Mouse (Mus musculus) midbrain, embryonic 12.5 days (tissue): ENCODE results near the gene Tescl. TPM values are rescaled to one million over a fixed set of nuclear protein-coding genes. Genes with fewer than 3 reads are reported as not detected.
A peak's percentile ranks its signal among the peaks of the same experiment; 100 is the strongest.

Experiments used
- ATAC-seq: fragments of 200-750 bp; cut with Nextera tagmentation; 2 replicates; pipeline ENCODE4 v1.8.0; 2017; ENCODE audit warnings: low read depth, moderate TSS enrichment, moderate library complexity; ENCODE audit not compliant: low FRiP score
- H3K27ac ChIP-seq: fragments of 300-500 bp; sonication (generic); replicated peaks from 2 replicates; pipeline ENCODE4 v1.5.1; 2016; ENCODE audit warnings: mild to moderate bottlenecking
- H3K27me3 ChIP-seq: fragments of 300-500 bp; sonication (generic); 2 replicates; pipeline ENCODE4 v1.6.1; 2016; ENCODE audit warnings: mild to moderate bottlenecking
- H3K36me3 ChIP-seq: fragments of 300-500 bp; sonication (generic); 2 replicates; pipeline ENCODE4 v1.6.1; 2016
- H3K4me1 ChIP-seq: fragments of 300-500 bp; sonication (generic); 2 replicates; pipeline ENCODE4 v1.6.1; 2016
- H3K4me2 ChIP-seq: fragments of 300-500 bp; sonication (generic); replicated peaks from 2 replicates; pipeline ENCODE4 v1.6.1; 2016; ENCODE audit warnings: mild to moderate bottlenecking, moderate library complexity
- H3K4me3 ChIP-seq: fragments of 300-500 bp; sonication (generic); 2 replicates; pipeline ENCODE4 v1.5.1; 2016; ENCODE audit warnings: mild to moderate bottlenecking
- H3K9ac ChIP-seq: fragments of 300-500 bp; sonication (generic); replicated peaks from 2 replicates; pipeline ENCODE4 v1.6.1; 2016; ENCODE audit warnings: mild to moderate bottlenecking, moderate library complexity
- H3K9me3 ChIP-seq: fragments of 300-500 bp; sonication (generic); 2 replicates; pipeline ENCODE4 v1.6.1; 2016; ENCODE audit warnings: mild to moderate bottlenecking
- WGBS: fragments of 180-500 bp; shearing (Covaris S2); methylation state at CpG from one replicate; pipeline ENCODE4 v1.1.7; 2016; 5-methylcytosine and 5-hydroxymethylcytosine counted together
- polyA plus RNA-seq: library from polyadenylated mRNA; unstranded; fragments of >200 nt; fragmentation: Nextera tagmentation; extraction: Ambion mirVana; gene quantifications from 2 replicates; pipeline ENCODE4 v1.2.1, GENCODE M21; 2016

Gene Tescl
- polyA plus RNA-seq, 1 experiment from 2014 or later: not detected

GRCm38 (mm10) chr7:24356081-24356480 lies 22.3 kb upstream of the Tescl start:
- Histone ChIP-seq H3K27me3 (0 out of 2 replicates have a peak, but pooled peaks cover 4% of the 10 kb centered on the region), H3K9me3 (no peaks in the 10 kb centered on the region), H3K9ac (no peak overlapping the region), H3K4me1 (no peaks in the 10 kb centered on the region), H3K36me3 (no peaks in the 10 kb centered on the region), H3K27ac (no peak overlapping the region), H3K4me3 (no peak overlapping the region), H3K4me2 (no peak overlapping the region)
- 83% methylated on average over 10 of the region's 10 CpGs for WGBS
- no peak for ATAC-seq

- Histone ChIP-seq H3K4me3 (no peak overlapping the region), H3K27me3 (0 out of 2 replicates have a peak, but pooled peaks cover 4% of the 10 kb centered on the region), H3K27ac (no peak overlapping the region), H3K4me1 (no peaks in the 10 kb centered on the region), H3K9ac (no peak overlapping the region), H3K4me2 (no peak overlapping the region), H3K9me3 (no peaks in the 10 kb centered on the region), H3K36me3 (no peaks in the 10 kb centered on the region)
- no peak for ATAC-seq
- WGBS: 89% methylated on average over 6 of the region's 6 CpGs
Observed at GRCm38 (mm10) chr7:24355646-24356045, 21.9 kb upstream of the Tescl start.

GRCm38 (mm10) chr7:24348896-24349295 lies 15.2 kb upstream of the Tescl start, which contains the start of gene Lypd5:
Gene Lypd5, plus strand, starts transcription at chr7:24349196.
- no peak within 1 kb of the TSS for H3K4me2 ChIP-seq
- no peak within 1 kb of the TSS for H3K27ac ChIP-seq
- no peak within 1 kb of the TSS for H3K4me3 ChIP-seq
- H3K36me3 ChIP-seq: no peaks in the 10 kb centered on the region
- no peak within 1 kb of the TSS for H3K9ac ChIP-seq
- 0 out of 2 replicates have a peak, but pooled peaks cover 4% of the 10 kb centered on the region for H3K27me3 ChIP-seq
- H3K9me3 ChIP-seq: no peaks in the 10 kb centered on the region
- 45% methylated on average over 6 of the region's 6 CpGs for WGBS
- ATAC-seq: no peak
- no peaks in the 10 kb centered on the region for H3K4me1 ChIP-seq

GRCm38 (mm10) chr7:24346444-24346843 lies 12.7 kb upstream of the Tescl start:
- H3K4me2 ChIP-seq: no peak overlapping the region
- H3K4me1 ChIP-seq: no peaks in the 10 kb centered on the region
- no peak overlapping the region for H3K27ac ChIP-seq
- no peaks in the 10 kb centered on the region for H3K9me3 ChIP-seq
- no peak overlapping the region for H3K4me3 ChIP-seq
- WGBS: 63% methylated on average over 5 of the region's 5 CpGs
- no peak overlapping the region for H3K9ac ChIP-seq
- H3K36me3 ChIP-seq: no peaks in the 10 kb centered on the region
- 0 out of 2 replicates have a peak, but pooled peaks cover 3% of the 10 kb centered on the region for H3K27me3 ChIP-seq
- no peak for ATAC-seq

- Histone ChIP-seq H3K27ac (no peak overlapping the region), H3K4me1 (no peaks in the 10 kb centered on the region), H3K36me3 (no peaks in the 10 kb centered on the region), H3K4me2 (no peak overlapping the region), H3K4me3 (no peak overlapping the region), H3K27me3 (no peaks in the 10 kb centered on the region), H3K9me3 (0 out of 2 replicates have a peak, but pooled peaks cover 5% of the 10 kb centered on the region), H3K9ac (no peak overlapping the region)
- ATAC-seq: no peak
- WGBS: 78% methylated on average over 7 of the region's 7 CpGs
Observed at GRCm38 (mm10) chr7:24343701-24344272, 10.1 kb upstream of the Tescl start.

- Histone ChIP-seq H3K9ac (no peak overlapping the region), H3K9me3 (0 out of 2 replicates have a peak, but pooled peaks cover 5% of the 10 kb centered on the region), H3K4me1 (no peaks in the 10 kb centered on the region), H3K4me2 (no peak overlapping the region), H3K4me3 (no peak overlapping the region), H3K36me3 (no peaks in the 10 kb centered on the region), H3K27ac (no peak overlapping the region), H3K27me3 (peaks cover 20% of the 10 kb centered on the region)
- WGBS: 36% methylated on average over 2 of the region's 2 CpGs
- ATAC-seq: no peak
Observed at GRCm38 (mm10) chr7:24338241-24338640, 4.5 kb upstream of the Tescl start.

- 13% methylated on average over 5 of the region's 5 CpGs for WGBS
- ATAC-seq: 0 out of 2 replicates have a peak, but pooled peaks have one; percentile 19
- Histone ChIP-seq H3K4me2 (no peak overlapping the region), H3K9me3 (0 out of 2 replicates have a peak, but pooled peaks cover 5% of the 10 kb centered on the region), H3K27ac (no peak overlapping the region), H3K27me3 (peaks cover 27% of the 10 kb centered on the region), H3K36me3 (no peaks in the 10 kb centered on the region), H3K9ac (no peak overlapping the region), H3K4me1 (no peaks in the 10 kb centered on the region), H3K4me3 (no peak overlapping the region)
Observed at GRCm38 (mm10) chr7:24335699-24336309, 2.1 kb upstream of the Tescl start.

- 88% methylated on average over 14 of the region's 14 CpGs for WGBS
- no peak for ATAC-seq
- Histone ChIP-seq H3K9ac (no peak overlapping the region), H3K4me2 (no peak overlapping the region), H3K9me3 (peaks cover 8% of the 10 kb centered on the region), H3K27ac (no peak overlapping the region), H3K36me3 (no peaks in the 10 kb centered on the region), H3K4me3 (no peak overlapping the region), H3K27me3 (peaks cover 7% of the 10 kb centered on the region), H3K4me1 (peaks cover 12% of the 10 kb centered on the region)
Observed at GRCm38 (mm10) chr7:24327281-24327975, 6.3 kb downstream of the Tescl start.

GRCm38 (mm10) chr7:24326273-24327135 lies 7.2 kb downstream of the Tescl start:
- Histone ChIP-seq H3K4me2 (peak overlapping the region; percentile 52), H3K4me1 (peaks cover 12% of the 10 kb centered on the region), H3K27me3 (peaks cover 7% of the 10 kb centered on the region), H3K9ac (peak overlapping the region; percentile 26; the same call in 1 of the 2 replicates), H3K9me3 (peaks cover 8% of the 10 kb centered on the region), H3K4me3 (peak overlapping the region; percentile 30), H3K27ac (0 out of 2 replicates have a peak overlapping the region, but pooled peaks have one; percentile 21), H3K36me3 (no peaks in the 10 kb centered on the region)
- peak; percentile 78 for ATAC-seq
- WGBS: 41% methylated on average over 20 of the region's 20 CpGs

- Histone ChIP-seq H3K4me2 (peak overlapping the region; percentile 52), H3K27me3 (peaks cover 7% of the 10 kb centered on the region), H3K9ac (peak overlapping the region; percentile 26), H3K9me3 (peaks cover 8% of the 10 kb centered on the region), H3K27ac (0 out of 2 replicates have a peak overlapping the region, but pooled peaks have one; percentile 21), H3K36me3 (no peaks in the 10 kb centered on the region), H3K4me3 (peak overlapping the region; percentile 30), H3K4me1 (peaks cover 12% of the 10 kb centered on the region)
- ATAC-seq: peak; percentile 86
- WGBS: 6% methylated on average over 13 of the region's 13 CpGs
Observed at GRCm38 (mm10) chr7:24325675-24326128, 8.0 kb downstream of the Tescl start.

GRCm38 (mm10) chr7:24325197-24325596 lies 8.5 kb downstream of the Tescl start:
- H3K4me2 ChIP-seq: peak overlapping the region; percentile 52; the same call in 1 of the 2 replicates
- ATAC-seq: no peak
- no peaks in the 10 kb centered on the region for H3K36me3 ChIP-seq
- peaks cover 12% of the 10 kb centered on the region for H3K4me1 ChIP-seq
- peaks cover 7% of the 10 kb centered on the region for H3K27me3 ChIP-seq
- H3K9me3 ChIP-seq: peaks cover 8% of the 10 kb centered on the region
- H3K27ac ChIP-seq: no peak overlapping the region
- no peak overlapping the region for H3K4me3 ChIP-seq
- no peak overlapping the region for H3K9ac ChIP-seq
- WGBS: 92% methylated on average over 6 of the region's 6 CpGs
